Mouse (Mus musculus): ENCODE measurements around the gene Nprl3. TPM values are rescaled to one million over a fixed set of nuclear protein-coding genes. Genes with fewer than 3 reads are reported as not detected.

The Nprl3 gene
- polyA plus RNA-seq, 1 experiment from 2014 or later: 45.2 TPM

- no peaks in the 10 kb centered on the region for H3K4me1 ChIP-seq (replicated peaks; ENCODE audit: control insufficient read depth, insufficient read depth, low read length)
- no peak overlapping the region for H3K4me3 ChIP-seq (ENCODE audit: low read length)
- no peaks in the 10 kb centered on the region for H3K36me3 ChIP-seq (ENCODE audit: control insufficient read depth, insufficient read depth, low read length)
- no peak overlapping the region for H3K27ac ChIP-seq (ENCODE audit: low read length)
- H3K4me2 ChIP-seq (ENCODE audit: low read depth, low read length): no peak overlapping the region
- 79% methylated on average over 12 of the region's 12 CpGs for WGBS
- no peaks in the 10 kb centered on the region for H3K9me3 ChIP-seq (ENCODE audit: control insufficient read depth, low read length)
- no peak for ATAC-seq (ENCODE audit: low read depth)
- H3K27me3 ChIP-seq (ENCODE audit: control insufficient read depth, insufficient read depth, low read depth, low read length): no peaks in the 10 kb centered on the region
- no peak overlapping the region for H3K9ac ChIP-seq (ENCODE audit: low read length)
Measured at GRCm38 (mm10) chr11:32188881-32189280, 78.6 kb downstream of the Nprl3 start.

GRCm38 (mm10) chr11:32187256-32187655, 80.3 kb downstream of the Nprl3 start:
- no peak overlapping the region for H3K4me3 ChIP-seq (ENCODE audit: low read length)
- no peak for ATAC-seq (ENCODE audit: low read depth)
- H3K9me3 ChIP-seq (ENCODE audit: control insufficient read depth, low read length): no peaks in the 10 kb centered on the region
- no peaks in the 10 kb centered on the region for H3K27me3 ChIP-seq (ENCODE audit: control insufficient read depth, insufficient read depth, low read depth, low read length)
- H3K4me1 ChIP-seq (replicated peaks; ENCODE audit: control insufficient read depth, insufficient read depth, low read length): no peaks in the 10 kb centered on the region
- 79% methylated on average over 4 of the region's 4 CpGs for WGBS
- H3K4me2 ChIP-seq (ENCODE audit: low read depth, low read length): no peak overlapping the region
- no peak overlapping the region for H3K27ac ChIP-seq (ENCODE audit: low read length)
- no peak overlapping the region for H3K9ac ChIP-seq (ENCODE audit: low read length)
- no peaks in the 10 kb centered on the region for H3K36me3 ChIP-seq (ENCODE audit: control insufficient read depth, insufficient read depth, low read length)

- ATAC-seq (ENCODE audit: low read depth): no peak
- Histone ChIP-seq H3K4me2 (ENCODE audit: low read depth, low read length) (no peak overlapping the region), H3K9ac (ENCODE audit: low read length) (no peak overlapping the region), H3K27ac (ENCODE audit: low read length) (no peak overlapping the region), H3K27me3 (ENCODE audit: control insufficient read depth, insufficient read depth, low read depth, low read length) (no peaks in the 10 kb centered on the region), H3K4me1 (replicated peaks; ENCODE audit: control insufficient read depth, insufficient read depth, low read length) (no peaks in the 10 kb centered on the region), H3K9me3 (ENCODE audit: control insufficient read depth, low read length) (no peaks in the 10 kb centered on the region), H3K36me3 (ENCODE audit: control insufficient read depth, insufficient read depth, low read length) (no peaks in the 10 kb centered on the region), H3K4me3 (ENCODE audit: low read length) (no peak overlapping the region)
- WGBS: 67% methylated on average over 3 of the region's 3 CpGs
Measured at GRCm38 (mm10) chr11:32186031-32186430, 81.5 kb downstream of the Nprl3 start.

GRCm38 (mm10) chr11:32184469-32184868, 83.0 kb downstream of the Nprl3 start:
- Histone ChIP-seq H3K36me3 (ENCODE audit: control insufficient read depth, insufficient read depth, low read length) (no peaks in the 10 kb centered on the region), H3K4me2 (ENCODE audit: low read depth, low read length) (no peak overlapping the region), H3K4me1 (replicated peaks; ENCODE audit: control insufficient read depth, insufficient read depth, low read length) (no peaks in the 10 kb centered on the region), H3K9me3 (ENCODE audit: control insufficient read depth, low read length) (no peaks in the 10 kb centered on the region), H3K9ac (ENCODE audit: low read length) (no peak overlapping the region), H3K27me3 (ENCODE audit: control insufficient read depth, insufficient read depth, low read depth, low read length) (no peaks in the 10 kb centered on the region), H3K27ac (ENCODE audit: low read length) (no peak overlapping the region), H3K4me3 (ENCODE audit: low read length) (no peak overlapping the region)
- 86% methylated on average over 8 of the region's 8 CpGs for WGBS
- no peak for ATAC-seq (ENCODE audit: low read depth)

- WGBS: 38% methylated on average over 24 of the region's 25 CpGs
- Histone ChIP-seq H3K9me3 (ENCODE audit: control insufficient read depth, low read length) (no peaks in the 10 kb centered on the region), H3K9ac (ENCODE audit: low read length) (no peak overlapping the region), H3K27me3 (ENCODE audit: control insufficient read depth, insufficient read depth, low read depth, low read length) (no peaks in the 10 kb centered on the region), H3K4me1 (replicated peaks; ENCODE audit: control insufficient read depth, insufficient read depth, low read length) (no peaks in the 10 kb centered on the region), H3K27ac (ENCODE audit: low read length) (no peak overlapping the region), H3K4me3 (ENCODE audit: low read length) (no peak overlapping the region), H3K36me3 (ENCODE audit: control insufficient read depth, insufficient read depth, low read length) (no peaks in the 10 kb centered on the region), H3K4me2 (ENCODE audit: low read depth, low read length) (no peak overlapping the region)
- peak; percentile 61; the same call in 1 of the 2 replicates for ATAC-seq (ENCODE audit: low read depth)
Measured at GRCm38 (mm10) chr11:32181973-32182868, 85.3 kb downstream of the Nprl3 start.

- Histone ChIP-seq H3K4me2 (ENCODE audit: low read depth, low read length) (no peak overlapping the region), H3K4me3 (ENCODE audit: low read length) (no peak overlapping the region), H3K4me1 (replicated peaks; ENCODE audit: control insufficient read depth, insufficient read depth, low read length) (no peaks in the 10 kb centered on the region), H3K9me3 (ENCODE audit: control insufficient read depth, low read length) (no peaks in the 10 kb centered on the region), H3K9ac (ENCODE audit: low read length) (no peak overlapping the region), H3K27me3 (ENCODE audit: control insufficient read depth, insufficient read depth, low read depth, low read length) (no peaks in the 10 kb centered on the region), H3K27ac (ENCODE audit: low read length) (no peak overlapping the region), H3K36me3 (ENCODE audit: control insufficient read depth, insufficient read depth, low read length) (no peaks in the 10 kb centered on the region)
- no peak for ATAC-seq (ENCODE audit: low read depth)
- WGBS: 71% methylated on average over 4 of the region's 4 CpGs
Measured at GRCm38 (mm10) chr11:32181246-32181645, 86.3 kb downstream of the Nprl3 start.

- Histone ChIP-seq H3K4me2 (ENCODE audit: low read depth, low read length) (no peak overlapping the region), H3K27me3 (ENCODE audit: control insufficient read depth, insufficient read depth, low read depth, low read length) (no peaks in the 10 kb centered on the region), H3K9me3 (ENCODE audit: control insufficient read depth, low read length) (no peaks in the 10 kb centered on the region), H3K36me3 (ENCODE audit: control insufficient read depth, insufficient read depth, low read length) (no peaks in the 10 kb centered on the region), H3K9ac (ENCODE audit: low read length) (no peak overlapping the region), H3K4me1 (replicated peaks; ENCODE audit: control insufficient read depth, insufficient read depth, low read length) (no peaks in the 10 kb centered on the region), H3K4me3 (ENCODE audit: low read length) (no peak overlapping the region), H3K27ac (ENCODE audit: low read length) (no peak overlapping the region)
- ATAC-seq (ENCODE audit: low read depth): no peak
- WGBS: 73% methylated on average over 1 of the region's 1 CpGs
Measured at GRCm38 (mm10) chr11:32178506-32178905, 89.0 kb downstream of the Nprl3 start.

Other genes starting within 250 kb of the Nprl3 start
- gene Il9r, start 67.4 kb downstream of the Nprl3 start, polyA plus RNA-seq (2015; fragmentation: Nextera tagmentation; extraction: Ambion mirVana): 0.06 and 0.23 TPM in 2 replicates
- 49.2 and 52.1 TPM in 2 replicates for gene Snrnp25, start 62.3 kb downstream of the Nprl3 start, polyA plus RNA-seq (2015; fragmentation: Nextera tagmentation; extraction: Ambion mirVana)
- 70.9 and 71.2 TPM in 2 replicates for gene Rhbdf1, start 45.4 kb downstream of the Nprl3 start, polyA plus RNA-seq (2015; fragmentation: Nextera tagmentation; extraction: Ambion mirVana)
- gene Mpg, start 41.2 kb downstream of the Nprl3 start, polyA plus RNA-seq (2015; fragmentation: Nextera tagmentation; extraction: Ambion mirVana): 35.9 and 37.9 TPM in 2 replicates
- gene Hba-x, start 8.7 kb upstream of the Nprl3 start, polyA plus RNA-seq (2015; fragmentation: Nextera tagmentation; extraction: Ambion mirVana): 64.4 and 68.2 TPM in 2 replicates
- 8,555 and 10,091 TPM in 2 replicates for gene Hba-a1, start 15.8 kb upstream of the Nprl3 start, polyA plus RNA-seq (2015; fragmentation: Nextera tagmentation; extraction: Ambion mirVana)
- gene Hbq1b, start 19.3 kb upstream of the Nprl3 start, polyA plus RNA-seq (2015; fragmentation: Nextera tagmentation; extraction: Ambion mirVana): 1.8 and 2.8 TPM in 2 replicates
- gene Hba-a2, start 28.8 kb upstream of the Nprl3 start, polyA plus RNA-seq (2015; fragmentation: Nextera tagmentation; extraction: Ambion mirVana): 22,746 and 25,203 TPM in 2 replicates
- gene Hbq1a, start 32.4 kb upstream of the Nprl3 start, polyA plus RNA-seq (2015; fragmentation: Nextera tagmentation; extraction: Ambion mirVana): 0.46 and 1.1 TPM in 2 replicates
- gene Sh3pxd2b, start 80.1 kb upstream of the Nprl3 start, polyA plus RNA-seq (2015; fragmentation: Nextera tagmentation; extraction: Ambion mirVana): 23.4 and 23.6 TPM in 2 replicates
- 38.2 and 42.0 TPM in 2 replicates for gene Ubtd2, start 187.7 kb upstream of the Nprl3 start, polyA plus RNA-seq (2015; fragmentation: Nextera tagmentation; extraction: Ambion mirVana)

All from lung, embryonic 16.5 days (tissue).